Mouse (Mus musculus) layer of hippocampus, adult 11-12 months (tissue): Measurements from ENCODE around the gene Siva1.
A peak's percentile ranks its signal among the peaks of the same experiment; 100 is the strongest.

ENCODE experiments used
- DNase-seq: peaks from one replicate; pipeline ENCODE4 v3.0.0; 2022; ENCODE audit warnings: low spot score

The Siva1 gene

DNA sequence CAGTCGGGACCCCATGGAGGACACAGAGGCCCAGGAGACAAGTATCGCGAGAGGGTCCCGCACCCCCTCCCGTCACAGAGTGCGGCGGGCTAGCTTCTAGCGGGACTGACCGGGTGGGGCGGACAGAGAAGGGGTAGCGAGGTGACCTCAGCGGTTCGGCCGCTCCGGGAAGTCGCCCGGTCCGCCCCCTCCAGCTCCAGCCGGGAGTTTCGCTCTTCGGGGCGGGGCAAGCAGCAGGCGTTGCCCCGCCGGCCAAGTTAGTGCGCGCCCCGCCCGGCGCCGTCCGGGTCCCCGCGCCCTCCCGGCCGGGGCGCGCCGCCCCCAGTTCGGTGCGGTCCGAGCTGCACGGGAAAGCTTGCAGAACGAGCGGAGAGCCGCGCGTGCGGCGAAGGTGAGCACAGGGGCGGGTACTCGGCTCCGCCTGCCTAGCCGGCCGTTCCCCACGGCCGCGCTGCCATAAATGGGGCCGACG is 34.1 kb downstream of the Siva1 start, which contains the start of gene Zbtb42:
Zbtb42 (plus strand) TSS at position 274 of the 472 bp plus-strand sequence.
- no peak for DNase-seq

GRCm38 (mm10) chr12:112679027-112679996 is 34.8 kb downstream of the Siva1 start:
- no peak for DNase-seq

DNA sequence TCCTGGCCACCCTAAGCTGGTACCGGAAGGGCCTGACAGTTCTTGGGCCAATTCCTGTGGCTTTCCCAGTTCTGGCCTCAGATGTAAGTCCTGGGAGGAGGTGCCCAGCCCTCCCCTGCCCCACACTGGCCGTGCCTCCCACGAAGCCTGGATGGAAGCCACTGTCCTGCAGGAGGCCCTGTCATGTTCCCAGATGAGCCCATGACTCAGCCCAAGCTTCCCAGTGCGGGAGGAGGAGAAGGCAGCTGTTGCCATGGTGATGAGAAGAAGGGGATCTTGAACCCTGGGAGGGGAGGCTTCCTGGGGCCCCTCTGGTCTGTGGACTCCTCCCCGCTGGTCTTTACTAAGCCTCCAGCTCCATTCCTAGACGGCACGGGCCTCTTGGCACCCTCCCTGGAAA is 38.9 kb downstream of the Siva1 start:
- DNase-seq, result no peak

DNA sequence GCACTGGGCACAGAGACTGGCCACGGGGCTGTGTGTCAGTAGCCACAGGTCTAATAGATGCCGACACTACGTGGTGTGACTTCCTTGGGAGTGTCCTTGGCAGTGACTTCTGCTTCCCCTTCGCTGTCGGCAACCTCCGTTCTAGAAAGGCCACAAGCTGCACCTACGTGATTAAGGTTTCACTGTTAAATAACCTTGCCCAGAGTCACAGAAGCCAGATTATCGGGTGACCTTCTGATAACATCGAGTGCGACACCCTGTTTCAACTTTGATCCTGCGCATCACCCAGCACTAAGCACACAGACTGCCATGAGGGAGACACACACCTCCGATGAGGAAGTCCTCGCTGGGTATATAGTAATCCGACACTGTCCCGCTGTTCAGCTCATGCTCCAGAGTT is 44.0 kb downstream of the Siva1 start:
- no peak for DNase-seq

DNA sequence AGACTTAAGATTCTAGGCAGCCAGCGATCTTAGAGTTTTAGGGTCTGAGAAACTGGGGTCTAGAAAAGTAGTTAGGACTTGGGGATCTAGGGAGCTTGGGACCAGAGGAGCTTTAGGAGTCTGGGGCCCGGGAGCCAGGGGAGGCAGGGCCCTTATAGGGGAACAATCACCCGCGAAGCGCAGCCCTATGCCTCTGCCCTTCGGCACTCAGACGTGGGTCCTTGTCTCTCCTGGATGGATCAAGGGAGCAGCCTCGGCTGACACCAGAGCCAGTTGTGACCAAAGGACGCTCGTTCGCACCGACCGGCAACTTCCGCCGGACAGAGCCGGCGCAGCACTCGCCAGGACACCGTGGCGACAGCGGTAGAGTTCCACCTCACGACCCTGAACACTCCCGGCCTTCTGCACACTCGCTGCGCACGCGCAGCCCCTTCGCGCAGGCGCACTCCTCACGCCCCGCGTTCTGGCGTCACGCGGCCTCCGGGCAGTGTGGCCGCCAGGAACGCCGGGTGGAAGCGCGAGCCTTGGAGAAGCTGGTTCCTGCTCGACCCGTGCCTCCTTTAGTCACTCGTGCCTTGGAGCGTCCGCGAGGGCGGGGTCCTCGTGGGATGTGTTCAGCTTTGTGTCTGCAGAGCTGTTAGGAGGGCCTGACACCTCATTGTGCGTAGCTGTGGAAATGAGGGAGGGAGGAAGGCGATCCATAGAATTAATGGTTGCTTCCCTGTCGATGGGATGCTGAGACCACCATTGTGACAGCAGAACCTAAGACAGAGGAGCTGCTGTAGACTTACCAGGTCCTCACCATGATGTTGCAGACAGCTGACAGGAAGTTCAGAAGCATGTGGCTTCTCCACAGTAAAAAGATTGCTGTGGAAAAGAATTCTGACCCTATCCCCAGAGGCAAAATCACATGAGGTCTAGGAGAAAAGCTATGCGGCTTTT is 49.0 kb downstream of the Siva1 start:
- peak; percentile 95 for DNase-seq

DNA sequence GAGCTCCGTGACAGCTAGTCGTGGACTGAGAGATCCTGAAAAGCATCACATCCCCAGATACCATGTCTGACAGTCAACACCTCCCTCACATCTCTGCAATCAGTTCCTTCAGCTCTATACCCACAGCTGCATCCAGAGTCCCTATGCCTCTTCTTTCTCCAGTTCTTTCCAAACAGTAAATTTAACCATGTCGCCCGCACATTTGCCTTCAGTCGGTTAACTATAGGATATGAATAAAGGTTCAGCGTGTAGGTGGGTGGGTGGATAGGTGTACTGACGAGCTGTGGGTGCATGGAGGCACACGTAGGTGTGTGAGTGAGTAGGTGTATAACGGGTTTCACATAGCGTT is 49.6 kb downstream of the Siva1 start:
- no peak for DNase-seq

DNA sequence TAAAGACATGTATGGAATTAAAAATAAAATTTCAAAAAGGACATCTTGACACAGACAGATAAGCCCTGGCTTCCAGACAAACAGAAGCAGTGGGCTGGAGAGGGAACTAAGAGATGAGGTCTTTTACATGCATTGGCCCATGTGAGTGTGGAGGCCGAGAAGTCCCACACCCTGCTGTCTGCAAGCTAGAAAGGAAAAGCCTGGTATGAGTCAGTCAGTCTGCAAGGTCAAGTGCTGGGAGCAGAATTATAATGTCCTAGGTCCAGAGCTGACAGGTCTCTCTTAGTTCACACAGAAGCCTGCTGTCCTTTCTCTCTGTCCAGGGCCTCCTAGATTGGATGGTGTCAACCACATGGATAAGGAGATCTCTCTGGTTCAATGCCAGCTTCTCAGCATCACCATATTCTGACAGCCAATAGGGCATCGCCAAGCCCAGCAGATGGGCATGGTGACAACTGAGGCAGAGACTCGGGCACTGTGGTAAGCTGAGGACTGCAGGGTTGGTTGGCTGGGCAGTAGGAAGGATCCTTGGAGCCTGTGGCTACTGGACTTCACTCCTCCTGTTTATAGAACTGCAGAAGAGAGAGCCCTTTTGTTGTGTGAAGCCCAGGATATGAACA is 52.4 kb downstream of the Siva1 start:
- DNase-seq, result no peak
